Mouse (Mus musculus) hindbrain, postnatal 0 days (tissue): ENCODE results near the gene Aldh3b2. TPM values are rescaled to one million over a fixed set of nuclear protein-coding genes. Genes with fewer than 3 reads are reported as not detected.
"Not testable (repeated sequence)": the region's sequence is repeated elsewhere in the genome, so short reads cannot be mapped to it uniquely, and the experiment has no call there.

Experiments
- ATAC-seq: fragments of 200-750 bp; cut with Nextera tagmentation; 2 replicates; pipeline ENCODE4 v1.8.0; 2017; ENCODE audit warnings: mild to moderate bottlenecking, moderate TSS enrichment, moderate library complexity
- DNase-seq: peaks from one replicate; pipeline ENCODE4 v3.0.0-alpha.2; 2015; ENCODE audit warnings: low spot score
- H3K27ac ChIP-seq: fragments of 300-500 bp; sonication (generic); 2 replicates; pipeline ENCODE4 v1.5.1; 2014; ENCODE audit warnings: mild to moderate bottlenecking
- H3K27me3 ChIP-seq: fragments of 300-500 bp; sonication (generic); 2 replicates; pipeline ENCODE4 v1.6.1; 2014; ENCODE audit warnings: low read length, mixed read lengths; ENCODE audit not compliant: insufficient read depth
- H3K36me3 ChIP-seq: fragments of 300-500 bp; sonication (generic); 2 replicates; pipeline ENCODE4 v1.6.1; 2014; ENCODE audit warnings: low read length, mixed read lengths; ENCODE audit not compliant: insufficient read depth
- H3K4me1 ChIP-seq: fragments of 300-500 bp; sonication (generic); 2 replicates; pipeline ENCODE4 v1.6.1; 2014; ENCODE audit warnings: antibody characterized with exemption, low read length, mixed read lengths; ENCODE audit not compliant: insufficient read depth
- H3K4me2 ChIP-seq: fragments of 300-500 bp; sonication (generic); 2 replicates; pipeline ENCODE4 v1.6.1; 2014; ENCODE audit warnings: low read depth, mild to moderate bottlenecking, low read length, moderate library complexity, mixed read lengths
- H3K4me3 ChIP-seq: fragments of 300-500 bp; sonication (generic); 2 replicates; pipeline ENCODE4 v1.5.1; 2014; ENCODE audit warnings: low read length
- H3K9ac ChIP-seq: fragments of 300-500 bp; sonication (generic); replicated peaks from 2 replicates; pipeline ENCODE4 v1.6.1; 2014; ENCODE audit warnings: mild to moderate bottlenecking, low read length, moderate library complexity, mixed read lengths
- H3K9me3 ChIP-seq: fragments of 300-500 bp; sonication (generic); 2 replicates; pipeline ENCODE4 v1.6.1; 2016; ENCODE audit warnings: low read length, mixed read lengths
- CTCF ChIP-seq: IDR thresholded peaks from 2 replicates; pipeline ENCODE4 v1.5.1; 2016; ENCODE audit warnings: antibody characterized with exemption, control low read depth, low read depth
- WGBS: fragments of 180-500 bp; shearing (Covaris S2); extraction: QIAGEN DNeasy Blood & Tissue Kit; methylation state at CpG from one replicate; pipeline ENCODE4 v1.1.7; 2014; 5-methylcytosine and 5-hydroxymethylcytosine counted together
- polyA plus RNA-seq: library from polyadenylated mRNA; unstranded; fragments of >200 nt; fragmentation: Nextera tagmentation; extraction: Ambion mirVana; gene quantifications from 2 replicates; pipeline ENCODE4 v1.2.1, GENCODE M21; 2015
- total RNA-seq: library from RNA; depleted of rRNA; stranded (reverse); fragments of >200 nt; gene quantifications from 2 replicates; pipeline ENCODE4 v1.2.3, GENCODE M21; 2014

Gene Aldh3b2
- total and polyA plus RNA-seq, 2 experiments from 2014 or later, result 0.95 to 1.1 TPM

- TF ChIP-seq CTCF, result no peak
- WGBS, result 71% methylated on average over 4 of the region's 4 CpGs
- Histone ChIP-seq H3K27me3 (no peaks in the 10 kb centered on the region), H3K36me3 (no peaks in the 10 kb centered on the region), H3K9me3 (no peaks in the 10 kb centered on the region), H3K27ac (no peak overlapping the region), H3K4me3 (no peak overlapping the region), H3K4me1 (no peaks in the 10 kb centered on the region), H3K4me2 (no peak overlapping the region), H3K9ac (no peak overlapping the region)
- DNase-seq, result no peak
- ATAC-seq, result no peak
These were observed 8.1 kb upstream of the Aldh3b2 start for GRCm38 (mm10) chr19:3964030-3964429.

GRCm38 (mm10) chr19:3966330-3967075, 5.6 kb upstream of the Aldh3b2 start:
- WGBS, result 73% methylated on average over 11 of the region's 11 CpGs
- H3K9ac ChIP-seq, result no peak overlapping the region
- H3K27me3 ChIP-seq, result no peaks in the 10 kb centered on the region
- H3K9me3 ChIP-seq, result no peaks in the 10 kb centered on the region
- TF ChIP-seq CTCF, result peak; percentile 60
- no peak for ATAC-seq
- peak; percentile 9 for DNase-seq
- H3K4me2 ChIP-seq, result no peak overlapping the region
- H3K27ac ChIP-seq, result no peak overlapping the region
- no peaks in the 10 kb centered on the region for H3K4me1 ChIP-seq
- no peaks in the 10 kb centered on the region for H3K36me3 ChIP-seq
- H3K4me3 ChIP-seq, result no peak overlapping the region

GRCm38 (mm10) chr19:3967258-3967657, 4.9 kb upstream of the Aldh3b2 start:
- Histone ChIP-seq H3K27me3 (no peaks in the 10 kb centered on the region), H3K4me3 (no peak overlapping the region), H3K27ac (no peak overlapping the region), H3K4me2 (no peak overlapping the region), H3K36me3 (no peaks in the 10 kb centered on the region), H3K4me1 (no peaks in the 10 kb centered on the region), H3K9ac (no peak overlapping the region), H3K9me3 (no peaks in the 10 kb centered on the region)
- no peak for DNase-seq
- 66% methylated on average over 3 of the region's 3 CpGs for WGBS
- no peak for TF ChIP-seq CTCF
- ATAC-seq, result no peak

GRCm38 (mm10) chr19:3974608-3975007, 2.5 kb downstream of the Aldh3b2 start:
- not testable (repeated sequence) for H3K4me2 ChIP-seq, H3K27ac ChIP-seq, H3K9me3 ChIP-seq, H3K36me3 ChIP-seq, DNase-seq, ATAC-seq, H3K4me3 ChIP-seq, H3K27me3 ChIP-seq, H3K4me1 ChIP-seq, H3K9ac ChIP-seq
- WGBS, result 58% methylated on average over 6 of the region's 6 CpGs

GRCm38 (mm10) chr19:3975866-3976265, 3.7 kb downstream of the Aldh3b2 start:
- WGBS, result 86% methylated on average over 2 of the region's 2 CpGs
- Histone ChIP-seq H3K9ac (no peak overlapping the region), H3K9me3 (no peaks in the 10 kb centered on the region), H3K4me3 (no peak overlapping the region), H3K4me2 (no peak overlapping the region), H3K36me3 (no peaks in the 10 kb centered on the region), H3K27ac (no peak overlapping the region), H3K4me1 (no peaks in the 10 kb centered on the region; the same call in 1 of the 2 replicates), H3K27me3 (no peaks in the 10 kb centered on the region)
- DNase-seq (no peak), ATAC-seq (no peak)
- TF ChIP-seq CTCF, result no peak

- peak overlapping the region; percentile 26; the same call in 1 of the 2 replicates for H3K27ac ChIP-seq
- TF ChIP-seq CTCF, result peak; percentile 88
- peak; percentile 82 for ATAC-seq
These were observed 8.2 kb downstream of the Aldh3b2 start for GRCm38 (mm10) chr19:3980309-3980708.

GRCm38 (mm10) chr19:3980917-3981316, 8.8 kb downstream of the Aldh3b2 start:
- Histone ChIP-seq H3K4me2 (no peak overlapping the region), H3K27me3 (no peaks in the 10 kb centered on the region), H3K9me3 (no peaks in the 10 kb centered on the region), H3K4me3 (no peak overlapping the region), H3K4me1 (peaks cover 5% of the 10 kb centered on the region; the same call in 1 of the 2 replicates), H3K36me3 (no peaks in the 10 kb centered on the region), H3K27ac (no peak overlapping the region), H3K9ac (no peak overlapping the region)
- no peak for TF ChIP-seq CTCF
- WGBS, result 85% methylated on average over 9 of the region's 9 CpGs
- DNase-seq, result no peak
- ATAC-seq, result no peak

More at GRCm38 (mm10) chr19:3980309-3980708, 8.2 kb downstream of the Aldh3b2 start:
- H3K9me3 ChIP-seq, result no peaks in the 10 kb centered on the region
- no peaks in the 10 kb centered on the region for H3K36me3 ChIP-seq
- peaks cover 5% of the 10 kb centered on the region; the same call in 1 of the 2 replicates for H3K4me1 ChIP-seq
- no peak overlapping the region for H3K4me2 ChIP-seq
- H3K9ac ChIP-seq, result no peak overlapping the region
- H3K4me3 ChIP-seq, result no peak overlapping the region
- DNase-seq, result peak; percentile 91
- 20% methylated on average over 4 of the region's 4 CpGs for WGBS
- no peaks in the 10 kb centered on the region for H3K27me3 ChIP-seq
